Mouse (Mus musculus): ENCODE results near the gene 1600002K03Rik. TPM values are rescaled to one million over a fixed set of nuclear protein-coding genes. Genes with fewer than 3 reads are reported as not detected.

The 1600002K03Rik gene
- total RNA-seq, 2 experiments from 2014 or later, result 6.8 to 7.0 TPM

DNA sequence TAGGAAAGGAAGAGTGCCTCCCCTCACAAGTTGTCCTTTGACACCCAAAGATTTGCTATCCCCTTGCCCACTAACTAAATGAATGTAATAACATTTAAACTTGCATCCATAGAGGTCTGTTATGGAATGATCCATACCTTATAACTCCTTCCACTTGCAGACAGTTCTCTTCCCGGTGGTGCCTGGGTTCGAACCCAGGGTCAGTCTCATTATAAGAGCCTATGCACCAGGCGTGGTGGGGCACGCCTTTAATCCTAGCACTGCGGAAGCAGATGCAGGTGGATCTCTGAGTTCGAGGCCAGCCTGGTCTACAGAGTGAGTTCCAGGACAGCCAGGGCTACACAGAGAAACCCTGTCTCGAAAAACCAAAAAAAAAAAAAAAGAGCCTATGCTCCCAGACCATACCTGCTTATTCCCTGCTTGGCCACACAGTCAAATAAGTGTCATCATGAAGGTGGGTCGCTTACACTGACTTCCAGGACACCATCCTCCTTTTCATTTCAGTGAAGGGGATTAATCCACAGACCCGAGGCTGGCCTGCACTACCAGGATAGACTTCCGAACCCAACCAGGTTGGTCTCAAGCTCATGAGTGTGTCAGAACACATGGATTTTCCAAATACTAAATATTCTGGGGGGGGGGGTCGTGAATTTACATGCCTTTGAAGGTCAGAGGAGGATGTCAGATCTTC, 32.6 kb upstream of the 1600002K03Rik start:
- no peak for DNase-seq (ENCODE audit: low spot score in 2 of 2)

DNA sequence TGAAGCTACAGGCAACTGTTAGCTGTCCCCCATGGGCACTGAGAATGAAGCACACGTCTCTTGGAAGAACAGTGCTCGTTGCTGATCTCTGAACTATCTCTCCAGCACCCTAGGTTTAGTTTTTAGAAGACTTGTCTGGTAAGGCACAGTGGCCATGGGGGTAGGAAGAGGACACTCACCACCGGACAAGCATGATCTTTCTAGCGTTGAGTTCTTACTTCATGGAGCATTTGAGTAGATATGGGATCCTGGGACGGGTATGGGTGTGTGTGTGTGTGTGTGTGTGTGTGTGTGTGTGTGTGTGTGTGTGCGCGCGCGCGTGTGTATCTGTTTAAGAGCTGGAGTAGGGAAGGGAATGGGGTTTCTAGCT, 32.1 kb upstream of the 1600002K03Rik start, which contains the start of gene Cbarp:
Cbarp (minus strand) TSS at position 170 of the 370 bp plus-strand sequence.
- no peak for DNase-seq (ENCODE audit: low spot score in 2 of 2)

DNA sequence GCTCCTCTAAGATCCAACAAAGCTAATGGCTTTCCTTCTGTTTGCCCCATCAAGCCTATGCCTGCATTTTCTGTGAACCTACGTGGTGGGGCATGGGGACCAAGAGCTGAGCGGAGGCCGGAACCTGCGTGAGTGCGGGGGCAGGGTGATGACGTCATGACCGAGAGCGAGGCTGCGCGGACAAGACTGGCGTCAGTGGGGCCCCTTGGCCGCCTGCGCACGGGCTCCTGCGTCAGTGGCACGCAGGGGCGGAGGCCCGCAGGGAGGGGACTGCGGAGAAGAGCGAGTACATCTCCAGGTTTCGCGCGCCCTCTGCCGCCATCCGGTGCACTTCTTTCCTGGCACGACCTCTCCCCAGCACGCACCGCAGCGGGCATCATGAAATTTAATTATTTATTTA, 31.5 kb upstream of the 1600002K03Rik start:
- DNase-seq (ENCODE audit: low spot score in 2 of 2), result peak; percentile 98

DNA sequence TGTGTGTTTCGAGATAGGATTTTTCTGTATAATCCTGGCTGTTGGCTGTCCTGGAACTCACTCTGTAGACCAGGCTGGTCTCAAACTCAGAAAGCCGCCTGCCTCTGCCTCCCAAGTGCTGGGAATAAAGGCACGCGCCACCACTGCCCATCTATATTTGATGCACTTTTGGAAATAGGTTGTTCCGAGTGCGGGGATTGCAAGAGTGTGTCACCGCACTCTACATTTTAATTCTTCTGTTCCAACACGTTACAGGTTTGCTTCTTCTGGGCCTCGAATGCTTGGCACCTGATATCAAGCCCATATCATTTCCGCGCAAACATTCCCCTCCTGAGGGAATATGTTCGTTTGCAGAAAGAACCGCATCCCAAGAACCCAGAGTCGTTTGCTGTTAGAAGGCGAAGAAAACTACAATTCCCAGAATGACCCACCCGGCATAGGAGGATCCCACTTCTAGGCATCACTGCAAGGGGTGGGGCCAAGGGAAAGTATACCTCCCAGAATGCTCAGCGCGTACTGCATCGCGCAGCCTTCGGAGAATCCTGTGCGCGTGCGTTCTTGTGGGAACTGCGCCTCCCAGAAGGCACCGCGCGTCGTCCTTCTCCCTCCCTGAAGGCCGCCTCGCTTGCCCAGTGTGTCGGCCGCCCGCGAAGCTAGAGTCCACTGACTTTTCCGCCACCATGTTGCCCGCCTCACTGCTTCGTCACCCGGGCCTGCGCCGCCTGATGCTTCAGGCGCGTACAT, 30.8 kb upstream of the 1600002K03Rik start:
- DNase-seq (ENCODE audit: low spot score in 2 of 2), result peak; percentile 94

DNA sequence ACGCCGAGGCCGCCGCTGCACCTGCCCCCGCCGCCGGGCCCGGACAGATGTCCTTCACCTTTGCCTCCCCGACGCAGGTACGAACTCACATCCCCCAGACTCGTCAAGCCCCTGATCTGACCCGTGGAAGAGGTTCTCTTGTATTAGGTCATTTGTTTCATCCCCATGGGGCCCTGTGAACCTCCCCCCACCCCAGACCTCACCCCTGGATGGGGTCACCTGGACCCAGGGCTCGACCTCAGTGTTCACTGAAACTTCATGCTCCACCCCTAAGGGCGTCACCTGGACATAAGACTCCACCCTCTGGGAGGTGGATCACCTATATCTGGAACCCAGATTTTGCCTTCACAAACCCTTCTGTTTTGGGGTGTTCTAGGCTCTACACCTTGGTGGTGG, 30.2 kb upstream of the 1600002K03Rik start:
- DNase-seq (ENCODE audit: low spot score in 2 of 2), result no peak

DNA sequence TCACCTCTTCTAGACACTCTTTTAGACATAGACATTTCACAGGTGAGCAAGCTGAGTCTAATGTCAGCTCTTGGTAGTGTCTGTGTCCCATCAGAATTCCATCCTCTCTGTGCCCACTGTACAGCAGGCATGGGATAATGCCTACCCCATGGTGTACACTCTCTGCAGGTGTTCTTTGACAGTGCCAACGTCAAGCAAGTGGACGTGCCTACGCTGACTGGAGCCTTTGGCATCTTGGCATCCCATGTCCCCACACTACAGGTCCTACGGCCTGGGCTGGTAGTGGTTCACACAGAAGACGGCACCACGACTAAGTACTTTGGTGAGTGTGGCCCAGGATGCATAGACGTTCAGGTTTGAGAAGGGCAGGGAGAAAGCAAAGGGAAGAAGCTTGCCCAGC, 29.1 kb upstream of the 1600002K03Rik start:
- no peak for DNase-seq (ENCODE audit: low spot score in 2 of 2)

DNA sequence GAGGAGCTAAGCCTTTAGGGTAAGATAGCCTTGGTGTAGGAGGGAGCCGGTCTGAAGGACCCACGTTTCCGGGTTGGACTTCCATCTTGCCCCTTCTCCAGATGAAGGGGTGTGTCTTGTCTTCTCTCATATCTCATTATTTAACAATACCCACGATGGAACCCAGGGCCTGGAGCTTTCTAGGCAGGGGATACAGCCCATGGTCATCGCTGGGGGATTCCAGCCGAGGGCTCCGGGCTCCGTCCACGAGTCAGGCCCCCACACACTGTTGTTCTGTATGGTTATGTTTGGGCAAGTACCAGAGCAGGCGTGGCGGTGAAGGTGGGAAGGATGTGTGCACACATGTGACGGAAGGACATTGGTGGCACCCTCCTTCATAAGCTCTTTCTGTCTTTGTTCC, 28.6 kb upstream of the 1600002K03Rik start:
- no peak for DNase-seq (ENCODE audit: low spot score in 2 of 2)

DNA sequence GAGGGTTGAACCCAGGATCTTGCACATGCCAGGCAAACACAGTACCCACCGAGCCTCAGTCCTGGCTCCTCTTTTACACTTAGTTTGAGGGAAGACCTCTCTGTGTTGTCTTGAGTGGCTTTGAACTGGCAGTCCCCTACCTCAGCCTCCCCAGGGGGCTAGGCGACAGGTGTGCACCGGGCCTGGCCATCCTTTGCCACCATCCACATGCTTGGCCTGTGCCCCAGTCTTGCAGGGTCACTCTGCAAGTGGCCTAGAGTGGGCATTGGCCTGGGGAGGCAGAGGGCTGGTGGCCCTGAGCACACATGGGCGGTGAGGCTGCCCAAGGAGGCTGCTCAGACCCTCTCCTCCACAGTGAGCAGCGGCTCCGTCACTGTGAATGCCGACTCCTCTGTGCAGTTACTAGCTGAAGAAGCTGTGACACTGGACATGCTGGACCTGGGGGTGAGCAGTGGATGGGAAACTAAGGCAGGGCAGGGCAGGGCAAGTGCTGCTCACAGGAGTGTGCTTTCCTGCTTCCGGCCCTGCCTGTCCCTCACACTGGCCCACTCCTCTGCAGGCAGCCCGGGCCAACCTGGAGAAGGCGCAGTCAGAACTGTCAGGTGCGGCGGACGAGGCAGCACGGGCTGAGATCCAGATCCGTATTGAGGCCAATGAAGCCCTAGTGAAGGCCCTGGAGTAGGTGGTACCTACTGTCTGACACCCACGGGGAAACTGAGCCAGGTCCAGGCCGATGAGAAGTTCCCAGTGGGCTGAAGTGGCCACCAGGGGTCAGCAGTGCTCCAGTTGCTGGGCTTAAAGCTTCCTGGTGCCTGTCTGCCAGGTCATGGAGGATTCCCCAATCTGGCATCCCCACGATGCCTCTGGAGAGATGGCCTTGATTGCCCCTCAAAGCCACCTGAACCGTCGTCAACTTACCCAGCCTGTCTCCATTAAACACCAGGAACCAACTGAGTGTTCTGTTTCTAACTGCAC, 27.6 kb upstream of the 1600002K03Rik start:
- peak; percentile 77 to 79 for DNase-seq (ENCODE audit: low spot score in 2 of 2)

DNA sequence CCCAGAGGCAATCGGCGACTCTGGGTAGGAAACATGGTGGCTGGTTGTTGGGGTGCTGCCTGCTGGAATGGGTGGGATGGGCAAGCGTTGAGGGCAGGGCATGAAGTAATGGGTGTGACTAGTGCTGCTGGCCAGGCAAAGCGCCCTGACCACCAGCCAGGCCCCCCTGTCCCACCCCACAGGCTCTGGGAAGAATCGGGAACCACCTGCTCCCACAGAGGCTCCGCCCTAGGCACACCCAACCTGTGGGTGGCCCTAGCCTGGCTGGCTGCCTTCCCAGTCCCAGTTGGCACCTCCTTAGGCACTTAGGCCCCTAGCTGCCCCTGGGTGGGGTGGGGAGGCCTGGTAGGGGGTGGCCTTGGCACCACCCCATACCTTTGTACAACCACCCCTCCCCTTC, 26.8 kb upstream of the 1600002K03Rik start:
- DNase-seq (ENCODE audit: low spot score in 2 of 2), result no peak

DNA sequence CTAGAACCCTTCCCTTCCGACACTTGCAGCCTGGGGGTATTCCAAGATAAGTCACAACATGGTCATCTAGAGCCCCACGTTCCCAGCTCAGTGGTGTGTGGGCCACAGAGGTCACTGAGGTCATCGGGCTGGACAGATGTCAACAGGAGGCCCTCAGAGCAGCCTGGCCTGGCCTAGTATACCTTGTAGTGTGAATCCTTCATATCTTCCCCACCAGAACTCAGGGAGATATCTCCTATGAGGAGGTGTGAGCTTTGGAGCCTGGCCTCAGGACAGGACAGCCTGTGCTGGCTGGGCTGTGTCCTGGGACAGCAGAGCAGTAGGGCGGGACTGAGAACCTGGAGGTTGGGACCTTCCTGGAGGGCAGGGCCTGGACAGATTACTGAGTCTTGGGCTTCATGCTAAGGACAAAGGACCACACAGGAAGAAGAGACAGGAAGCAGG, 26.2 kb upstream of the 1600002K03Rik start:
- DNase-seq (ENCODE audit: low spot score in 2 of 2), result no peak

DNA sequence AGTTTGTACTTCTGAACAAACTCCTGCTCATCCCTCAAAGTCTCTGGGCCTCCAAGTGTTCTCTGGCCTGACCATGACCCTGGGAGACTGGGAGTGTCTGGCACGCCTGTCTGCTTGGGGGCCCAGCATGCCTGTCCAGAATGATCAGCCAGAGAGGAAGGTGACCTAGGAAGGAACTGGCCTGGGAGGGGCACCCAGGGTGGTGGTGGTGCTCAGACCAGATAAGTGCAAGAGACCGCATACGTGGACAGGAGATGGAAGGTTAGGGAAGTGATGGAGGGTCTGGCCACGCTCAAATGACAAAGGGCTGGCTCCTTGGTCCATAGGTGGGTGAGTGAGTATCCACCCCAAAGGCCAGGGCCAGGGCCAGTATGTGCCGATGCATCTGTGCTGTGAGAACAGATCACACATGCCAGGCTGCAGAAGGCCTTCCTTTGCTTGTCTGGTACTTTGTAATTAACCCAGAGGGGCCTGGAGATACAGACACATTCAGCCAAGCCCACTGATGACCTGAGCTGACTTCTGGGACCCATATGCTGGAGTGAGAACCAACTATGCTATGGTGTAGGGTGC, 25.5 kb upstream of the 1600002K03Rik start:
- no peak for DNase-seq (ENCODE audit: low spot score in 2 of 2)

DNA sequence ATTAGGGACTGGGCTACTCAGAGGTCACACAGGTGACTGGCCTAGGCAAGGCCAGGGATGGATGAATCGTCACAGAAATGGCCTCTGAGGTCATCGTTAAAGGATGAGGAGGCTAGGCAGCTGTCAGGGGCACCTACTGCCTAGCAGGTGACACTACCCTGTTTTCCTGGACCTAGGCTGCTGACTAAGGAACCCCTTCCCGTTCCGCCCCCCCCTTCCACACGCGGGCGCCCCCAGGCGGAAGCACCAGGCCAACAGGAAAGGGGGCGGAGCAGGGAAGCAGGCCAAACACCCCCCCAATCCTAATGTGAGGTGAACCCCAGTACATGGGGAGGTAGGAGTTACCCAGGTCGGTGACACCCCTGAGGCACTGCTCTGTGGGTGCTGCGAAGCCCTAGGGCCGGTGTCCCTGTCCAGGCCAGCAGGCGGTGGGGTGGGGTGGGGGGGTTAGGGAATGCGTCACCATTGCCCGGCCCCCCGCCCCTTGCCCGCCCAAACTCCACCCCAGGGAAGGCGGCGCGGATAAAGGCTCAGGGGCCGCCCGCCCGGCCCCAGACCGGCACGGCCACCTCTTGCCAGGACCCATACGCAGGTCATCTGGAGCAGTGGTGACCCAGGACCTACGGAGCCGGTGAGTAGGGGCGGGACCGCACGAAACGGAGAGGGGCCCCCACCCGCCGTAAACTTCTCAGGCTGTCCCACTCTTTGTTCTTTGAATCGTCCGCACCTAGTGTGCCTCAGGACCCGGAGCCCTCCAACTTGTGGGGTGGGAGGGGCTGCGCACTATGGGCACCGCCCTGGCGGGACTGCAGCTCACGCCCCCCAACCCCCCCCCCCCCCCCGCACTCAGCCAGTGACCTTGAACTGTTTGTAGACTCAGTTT, 24.8 kb upstream of the 1600002K03Rik start, which contains the start of gene Midn:
Midn (plus strand) TSS at position 554 of the 883 bp plus-strand sequence.
- peak; percentile 60 to 65 for DNase-seq (ENCODE audit: low spot score in 2 of 2)

DNA sequence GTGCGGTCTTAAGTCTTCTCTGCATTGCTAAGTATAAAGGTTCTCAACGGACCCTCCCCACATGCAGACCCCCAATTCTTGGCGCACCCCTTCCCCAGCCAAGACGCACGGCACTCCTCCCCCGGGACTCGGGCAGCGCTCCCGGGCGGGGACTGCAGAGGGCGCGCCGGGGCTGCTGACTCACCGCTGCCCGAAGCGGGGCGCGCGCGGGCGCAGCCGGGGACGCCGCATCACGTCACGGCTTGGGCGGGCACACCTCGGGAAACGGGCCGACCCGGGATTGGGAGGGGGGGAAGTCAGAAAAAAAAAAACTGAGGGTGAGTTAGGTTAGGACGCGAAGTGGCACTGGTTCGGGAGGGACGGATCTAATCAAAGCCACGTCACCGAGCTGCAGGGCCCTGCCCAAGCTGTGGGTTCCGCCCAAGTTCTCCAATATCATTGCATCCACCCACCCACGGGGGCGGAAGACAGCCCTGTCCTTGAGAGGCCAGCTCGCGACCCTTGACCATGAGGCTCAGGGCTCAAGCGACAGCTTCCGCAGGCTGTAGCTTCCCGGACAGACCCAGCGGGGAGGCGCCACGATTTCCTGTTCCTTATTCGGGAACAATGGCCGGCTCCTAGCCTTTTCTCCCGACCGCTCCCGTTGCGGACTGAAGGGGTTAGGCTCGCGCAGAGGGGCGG, 24.0 kb upstream of the 1600002K03Rik start:
- DNase-seq (ENCODE audit: low spot score in 2 of 2), result peak; percentile 91 to 95

DNA sequence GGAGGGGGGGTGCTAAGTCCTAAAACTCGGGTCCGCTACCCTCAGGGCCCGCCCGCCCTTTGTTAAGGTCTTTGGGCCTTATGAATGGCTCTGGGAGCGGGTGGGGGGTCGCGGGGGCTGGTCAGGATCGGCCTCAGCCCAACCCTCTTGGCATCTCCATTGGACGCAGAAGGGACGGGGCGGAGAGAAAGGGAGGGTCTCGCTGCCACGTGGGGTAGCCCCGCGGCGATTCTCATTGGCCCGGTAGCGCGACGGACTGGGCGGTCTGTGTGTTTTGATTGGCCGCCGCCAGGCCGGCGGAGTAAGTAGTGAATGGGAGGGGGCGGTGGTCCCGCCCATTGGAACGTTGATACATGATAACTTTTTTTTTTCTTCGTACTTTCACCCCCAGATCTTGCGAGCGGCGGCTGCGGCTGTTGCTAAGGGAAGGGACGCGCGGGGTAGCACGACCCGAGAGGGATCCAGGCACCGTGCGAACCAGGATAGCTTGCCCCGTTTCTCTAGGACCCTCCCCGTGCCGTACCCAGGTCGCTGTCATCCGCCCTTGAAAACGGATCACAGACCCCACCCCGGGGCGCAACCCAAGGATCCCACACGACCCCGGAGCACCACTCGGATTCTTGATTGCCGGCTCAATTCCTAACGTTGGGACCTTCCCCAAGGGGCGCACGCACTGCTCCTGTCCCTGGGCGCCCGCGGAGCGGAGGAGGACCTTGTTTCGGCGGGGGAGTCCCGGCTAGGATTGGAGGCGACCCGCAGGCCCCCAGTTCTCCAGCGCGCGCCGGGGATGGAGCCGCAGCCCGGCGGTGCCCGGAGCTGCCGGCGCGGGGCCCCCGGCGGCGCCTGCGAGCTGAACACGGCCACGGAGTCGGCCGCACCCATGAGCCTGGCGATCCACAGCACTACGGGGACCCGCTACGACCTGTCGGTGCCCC, 23.2 kb upstream of the 1600002K03Rik start:
- peak; percentile 95 to 98 for DNase-seq (ENCODE audit: low spot score in 2 of 2)

DNA sequence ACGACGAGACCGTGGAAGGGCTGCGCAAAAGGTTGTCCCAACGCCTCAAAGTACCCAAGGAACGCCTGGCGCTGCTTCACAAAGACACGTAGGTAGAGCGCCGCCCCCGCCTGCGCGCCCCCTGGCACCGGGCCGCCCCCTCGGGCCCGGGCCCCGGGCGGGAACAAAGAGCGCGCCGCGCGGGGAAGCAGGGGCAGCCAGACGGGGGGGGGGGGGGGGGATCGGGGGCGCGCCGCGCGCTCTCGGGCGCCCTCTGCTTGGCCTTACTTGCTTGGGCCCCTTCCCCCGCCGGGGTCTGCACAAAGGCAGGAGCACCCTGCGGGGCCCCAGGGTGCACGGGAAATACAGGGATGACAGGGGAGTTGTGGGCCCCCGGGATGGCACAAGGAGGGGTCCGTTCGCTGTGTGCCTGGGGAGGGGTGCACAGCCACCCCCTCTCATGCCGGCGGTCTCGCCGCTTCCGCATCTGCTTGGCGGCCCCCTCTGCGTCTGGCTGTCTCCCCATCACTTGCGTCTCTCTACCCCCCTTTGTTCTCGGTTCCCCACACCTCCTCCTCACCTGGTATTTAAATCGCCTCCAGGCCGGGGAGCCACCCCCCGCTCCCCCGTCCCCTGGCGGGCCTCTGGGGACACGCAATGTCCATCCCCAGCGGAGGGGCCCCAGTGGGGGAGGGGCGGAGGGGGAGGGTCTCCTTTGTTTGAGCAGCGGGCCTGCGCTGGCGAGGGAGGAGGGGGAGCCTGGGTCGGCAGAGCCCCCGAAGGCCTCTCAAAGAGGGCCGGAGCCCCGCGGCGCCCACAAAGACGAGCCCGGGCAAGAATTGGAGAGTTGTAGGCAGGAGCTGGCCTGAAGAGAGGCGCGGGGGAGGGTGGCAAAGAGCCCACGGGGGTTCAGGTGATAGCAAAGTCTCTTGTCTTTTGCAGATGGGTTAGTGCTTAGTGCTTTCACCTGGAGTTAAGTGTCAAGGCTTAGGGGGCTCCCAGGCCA, 22.2 kb upstream of the 1600002K03Rik start:
- peak in 1 of 2 experiments; percentile 53 for DNase-seq (ENCODE audit: low spot score in 2 of 2)

DNA sequence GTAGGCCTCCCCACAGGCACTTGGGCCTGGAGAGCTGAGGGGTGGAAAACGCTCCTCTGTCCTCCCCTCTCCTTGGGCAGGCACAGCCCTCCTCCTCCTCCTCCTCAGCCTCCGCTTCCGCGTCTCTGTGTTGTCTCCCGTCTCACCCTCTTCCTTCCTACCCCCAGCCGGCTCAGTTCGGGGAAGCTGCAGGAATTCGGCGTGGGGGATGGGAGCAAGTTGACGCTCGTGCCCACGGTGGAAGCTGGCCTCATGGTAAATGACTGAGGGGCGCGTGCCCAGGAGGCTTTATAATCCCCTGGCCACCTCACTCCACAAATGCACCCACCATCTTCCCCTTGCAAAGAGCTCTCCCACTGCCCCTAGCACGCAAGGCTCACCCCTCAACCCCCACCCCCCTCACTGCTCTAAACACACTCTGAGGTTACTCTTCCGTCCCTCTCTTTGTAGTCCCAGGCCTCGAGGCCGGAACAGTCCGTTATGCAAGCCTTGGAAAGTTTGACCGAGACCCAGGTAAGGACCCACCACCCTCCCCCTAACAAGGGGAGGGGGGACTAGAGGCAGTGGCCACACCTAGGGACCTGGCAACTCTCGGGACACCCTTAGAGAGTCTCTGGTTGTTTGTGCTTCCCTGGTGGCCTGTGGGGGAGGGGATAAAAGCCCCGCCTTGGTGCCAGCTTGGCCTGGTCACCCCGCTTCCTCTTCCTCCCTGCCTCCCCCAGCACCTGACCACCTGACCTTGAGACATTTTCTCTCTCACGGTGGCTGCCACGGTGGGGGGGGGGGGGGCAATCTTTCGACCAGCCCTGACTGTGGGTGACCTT, 21.3 kb upstream of the 1600002K03Rik start:
- DNase-seq (ENCODE audit: low spot score in 2 of 2), result peak in 1 of 2 experiments; percentile 67
